ENCODE assay signal across 22 mouse cellular contexts in the genomic region with DNA sequence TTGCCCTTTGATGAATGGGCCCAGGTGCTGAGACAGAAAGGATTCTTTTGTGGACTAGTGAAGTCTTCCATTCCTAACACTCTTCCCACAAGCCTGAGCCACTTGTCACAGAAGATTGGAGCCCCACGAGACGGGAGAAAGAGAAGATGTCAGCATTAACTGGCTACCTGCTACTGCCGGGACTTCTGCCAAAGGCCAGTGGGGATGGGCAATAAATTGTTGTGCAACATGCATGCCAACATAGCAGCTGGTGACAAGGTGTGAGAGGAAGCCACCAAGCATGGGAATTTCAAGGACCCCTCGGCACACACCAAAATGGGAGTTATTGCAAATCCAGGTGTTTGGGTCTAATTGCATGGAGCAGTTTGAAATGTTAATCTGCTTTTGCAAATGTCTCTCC.
DNase-seq lines count a peak whose midpoint lies in the region; ATAC-seq and TF ChIP-seq lines count a peak whose summit lies in the region.
"Had no signal": no experiment of that assay in that cellular context is flagged by ENCODE, and none has a peak within 500 bp of the region (broad histone marks: within the 10 kb centered on the region; RNA-seq: fewer than 3 reads in every experiment).

No protein-coding gene starts in this region.

- no peaks in the 10 kb centered on the region for H3K9me3 ChIP-seq in lung, postnatal 0 days (ENCODE audit: low read length)
- H3K9me3 ChIP-seq: embryonic facial prominence, embryonic 12.5 days; forebrain, embryonic 12.5 days; G1E; heart, embryonic 15.5 days had no signal

- no peak for ATAC-seq in lung, postnatal 0 days
- ATAC-seq: CD4-positive, CD25-positive, alpha-beta regulatory T cell, adult 4 months; forebrain, embryonic 16.5 days; intestine, embryonic 16.5 days had no signal

- no peaks in the 10 kb centered on the region; the same call in 1 of the 2 replicates for H3K4me1 ChIP-seq in lung, postnatal 0 days (ENCODE audit: insufficient read depth, low read depth, low read length)
- H3K4me1 ChIP-seq: embryonic facial prominence, embryonic 12.5 days; forebrain, embryonic 12.5 days; heart, embryonic 15.5 days had no signal

- no peak overlapping the region for H3K27ac ChIP-seq in lung, postnatal 0 days (ENCODE audit: low read length)
- H3K27ac ChIP-seq: embryonic facial prominence, embryonic 12.5 days; forebrain, embryonic 12.5 days; heart, adult 2 months; heart, embryonic 15.5 days; hindbrain, embryonic 14.5 days had no signal

- no peak overlapping the region for H3K4me3 ChIP-seq in lung, postnatal 0 days (ENCODE audit: low read depth, low read length)
- H3K4me3 ChIP-seq: embryonic facial prominence, embryonic 12.5 days; forebrain, embryonic 12.5 days; heart, adult 2 months; heart, embryonic 15.5 days had no signal

- H3K9ac ChIP-seq in lung, postnatal 0 days (replicated peaks; ENCODE audit: low read depth), result no peak overlapping the region
- H3K9ac ChIP-seq: embryonic facial prominence, embryonic 12.5 days; forebrain, embryonic 12.5 days; heart, embryonic 15.5 days; hindbrain, embryonic 14.5 days had no signal

- H3K4me2 ChIP-seq in lung, postnatal 0 days (replicated peaks; ENCODE audit: low read depth, low read length), result no peak overlapping the region
- H3K4me2 ChIP-seq: embryonic facial prominence, embryonic 12.5 days; forebrain, embryonic 12.5 days; heart, embryonic 11.5 days; heart, embryonic 15.5 days; hindbrain, embryonic 14.5 days had no signal

- no peak for TF ChIP-seq CTCF in lung, postnatal 0 days (IDR thresholded peaks at IDR 0.05)

- no peak for TF ChIP-seq EP300 in lung, postnatal 0 days (IDR thresholded peaks at IDR 0.05)

- H3K27me3 ChIP-seq in lung, postnatal 0 days (replicated peaks; ENCODE audit: insufficient read depth, low read length), result no peaks in the 10 kb centered on the region
- H3K27me3 ChIP-seq: embryonic facial prominence, embryonic 12.5 days; forebrain, embryonic 12.5 days; heart, embryonic 15.5 days had no signal

- DNase-seq in adrenal gland, adult 2 months, result peak; percentile 25
- no peak for DNase-seq in adrenal gland, postnatal 4 days (ENCODE audit: low spot score in 2 of 2)
- peak; percentile 73 to 80 for DNase-seq in cerebellum, postnatal 14 days
- no peak for DNase-seq in cerebellum, adult 11-12 months
- DNase-seq in lung, postnatal 0 days (ENCODE audit: low spot score), result peak; percentile 34
- no peak for DNase-seq in lung, postnatal 10 days
- DNase-seq in gonadal fat pad, adult 2 months (ENCODE audit: low read depth), result peak; percentile 27
- DNase-seq: B cell, adult 2 months; cerebellum, adult 11 months; cerebellum, adult 9-10 months; gastrocnemius, postnatal 10 days; heart, adult 2 months; heart, postnatal 14 days had no signal

- WGBS in lung, postnatal 0 days, result 46% methylated on average over 4 of the region's 4 CpGs

- no peaks in the 10 kb centered on the region for H3K36me3 ChIP-seq in lung, postnatal 0 days (ENCODE audit: insufficient read depth, low read length)
- H3K36me3 ChIP-seq: embryonic facial prominence, embryonic 12.5 days; forebrain, embryonic 12.5 days; G1E; heart, embryonic 15.5 days had no signal

Comparison
In these comparisons a context has a peak if more than half of its experiments do, and no peak if none do; other contexts are left out.
1. DNase-seq: peak in adrenal gland, adult 2 months (single experiment), cerebellum, postnatal 14 days (2 of 2), lung, postnatal 0 days (single experiment) and gonadal fat pad, adult 2 months (single experiment); none in adrenal gland, postnatal 4 days (0 of 2), cerebellum, adult 11-12 months (single experiment) and lung, postnatal 10 days (single experiment).